Mouse (Mus musculus): ENCODE results near the gene Sf1. TPM values are rescaled to one million over a fixed set of nuclear protein-coding genes. Genes with fewer than 3 reads are reported as not detected.

Gene Sf1
- polyA plus RNA-seq, 2 experiments: 57.4 to 57.9 TPM

DNA sequence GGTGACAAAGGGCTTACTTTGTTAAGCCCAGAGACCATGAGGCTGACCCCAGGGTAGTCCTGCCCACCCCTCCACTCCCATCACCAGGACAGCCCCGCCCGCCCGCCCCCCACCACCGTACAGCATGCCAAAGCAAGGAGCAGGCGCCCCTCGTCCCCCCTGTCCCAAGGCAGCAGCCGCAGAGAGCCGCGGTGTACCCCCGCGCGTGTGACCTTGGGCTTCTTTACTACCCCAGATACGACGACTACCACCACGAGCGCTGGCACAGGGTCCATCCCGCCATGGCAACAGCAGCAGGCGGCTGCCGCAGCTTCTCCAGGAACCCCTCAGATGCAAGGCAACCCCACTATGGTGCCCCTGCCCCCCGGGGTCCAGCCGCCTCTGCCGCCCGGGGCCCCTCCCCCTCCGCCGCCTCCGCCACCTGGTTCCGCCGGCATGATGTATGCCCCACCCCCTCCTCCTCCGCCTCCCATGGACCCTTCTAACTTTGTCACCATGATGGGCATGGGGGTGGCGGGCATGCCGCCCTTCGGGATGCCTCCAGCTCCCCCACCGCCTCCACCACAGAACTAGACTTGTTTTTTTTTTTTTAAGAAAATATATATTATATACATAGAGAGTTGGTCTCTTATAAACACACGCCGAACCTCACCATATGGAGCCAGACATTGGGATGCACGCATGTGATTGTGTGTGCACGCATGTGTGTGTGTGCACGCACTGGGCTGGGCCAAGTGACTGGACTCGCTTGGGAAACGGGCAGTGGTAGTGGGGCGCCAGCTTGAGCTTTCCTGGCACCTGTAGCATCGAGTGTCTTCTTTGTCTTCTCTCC lies 12.1 kb downstream of the Sf1 start:
- Histone ChIP-seq H3K4me3 (ENCODE audit: insufficient read depth in 1 of 2, low read depth in 2 of 2, low read length in 2 of 2) (no peak overlapping the region), H3K36me3 (replicated peaks; ENCODE audit: control insufficient read depth, insufficient read depth, low read depth) (peaks cover 81% of the 10 kb centered on the region), H3K4me2 (ENCODE audit: low read depth) (no peak overlapping the region), H3K9me3 (ENCODE audit: control insufficient read depth, low read length) (no peaks in the 10 kb centered on the region), H3K27me3 (ENCODE audit: control insufficient read depth, insufficient read depth, low read length) (no peaks in the 10 kb centered on the region), H3K4me1 (replicated peaks; ENCODE audit: control insufficient read depth in 2 of 2, insufficient read depth in 2 of 2, low read length in 1 of 2) (no peaks in the 10 kb centered on the region), H3K27ac (no peak overlapping the region), H3K9ac (replicated peaks) (no peak overlapping the region)
- DNase-seq (ENCODE audit: low read depth in 3 of 3, low spot score in 3 of 3): no peak
- no peak for ATAC-seq (ENCODE audit: insufficient read depth)
- 93% methylated on average over 42 of the region's 42 CpGs for WGBS (ENCODE audit: insufficient replicate concordance)
- TF ChIP-seq EP300 (IDR thresholded peaks at IDR 0.05; ENCODE audit: low read depth) (no peak), CTCF (IDR thresholded peaks at IDR 0.05; ENCODE audit: low read depth) (no peak)

DNA sequence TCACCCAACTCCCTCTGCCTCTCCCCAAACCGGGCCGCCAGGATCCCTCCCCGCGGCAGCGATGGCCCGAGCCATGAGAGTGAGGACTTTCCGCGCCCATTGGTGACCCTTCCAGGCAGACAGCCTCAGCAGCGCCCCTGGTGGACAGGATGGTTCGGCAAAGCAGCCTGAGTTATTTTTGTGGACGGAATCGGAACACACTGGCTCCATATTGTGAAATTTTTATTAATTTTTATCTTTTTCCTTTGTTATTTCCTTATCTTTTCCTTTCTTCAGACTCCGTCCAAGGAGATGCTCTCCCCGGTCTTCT lies 12.7 kb downstream of the Sf1 start:
- H3K27ac ChIP-seq: no peak overlapping the region
- WGBS (ENCODE audit: insufficient replicate concordance): 80% methylated on average over 14 of the region's 14 CpGs
- no peak for DNase-seq (ENCODE audit: low read depth in 3 of 3, low spot score in 3 of 3)
- peaks cover 75% of the 10 kb centered on the region for H3K36me3 ChIP-seq (replicated peaks; ENCODE audit: control insufficient read depth, insufficient read depth, low read depth)
- no peak overlapping the region for H3K4me2 ChIP-seq (ENCODE audit: low read depth)
- no peak overlapping the region for H3K9ac ChIP-seq (replicated peaks)
- H3K4me1 ChIP-seq (replicated peaks; ENCODE audit: control insufficient read depth in 2 of 2, insufficient read depth in 2 of 2, low read length in 1 of 2): no peaks in the 10 kb centered on the region
- no peak overlapping the region for H3K4me3 ChIP-seq (ENCODE audit: insufficient read depth in 1 of 2, low read depth in 2 of 2, low read length in 2 of 2)
- no peak for ATAC-seq (ENCODE audit: insufficient read depth)
- TF ChIP-seq EP300 (IDR thresholded peaks at IDR 0.05; ENCODE audit: low read depth): no peak
- TF ChIP-seq CTCF (IDR thresholded peaks at IDR 0.05; ENCODE audit: low read depth): peak; percentile 86
- H3K27me3 ChIP-seq (ENCODE audit: control insufficient read depth, insufficient read depth, low read length): no peaks in the 10 kb centered on the region
- H3K9me3 ChIP-seq (ENCODE audit: control insufficient read depth, low read length): no peaks in the 10 kb centered on the region

DNA sequence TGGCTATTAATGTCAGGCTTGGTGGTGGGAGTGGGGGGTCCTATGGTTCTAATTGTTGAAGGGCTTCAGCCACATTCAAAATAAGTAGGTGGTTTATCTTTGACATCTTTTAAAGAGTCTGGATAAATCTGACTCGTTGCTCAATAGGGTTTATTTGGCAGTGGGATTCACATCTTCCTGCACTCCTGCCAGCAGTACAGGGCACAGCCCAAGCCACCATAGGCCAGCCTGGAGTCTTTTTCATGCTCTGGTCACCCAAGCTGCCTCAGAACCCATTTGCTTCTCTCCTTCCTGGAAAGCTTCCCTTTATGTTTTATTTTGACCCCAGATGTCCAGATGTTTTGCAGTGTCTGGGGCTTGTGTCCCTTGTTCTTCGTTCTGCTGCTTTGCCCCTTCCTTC lies 13.2 kb downstream of the Sf1 start:
- ATAC-seq (ENCODE audit: insufficient read depth): no peak
- 72% methylated on average over 2 of the region's 2 CpGs for WGBS (ENCODE audit: insufficient replicate concordance)

DNA sequence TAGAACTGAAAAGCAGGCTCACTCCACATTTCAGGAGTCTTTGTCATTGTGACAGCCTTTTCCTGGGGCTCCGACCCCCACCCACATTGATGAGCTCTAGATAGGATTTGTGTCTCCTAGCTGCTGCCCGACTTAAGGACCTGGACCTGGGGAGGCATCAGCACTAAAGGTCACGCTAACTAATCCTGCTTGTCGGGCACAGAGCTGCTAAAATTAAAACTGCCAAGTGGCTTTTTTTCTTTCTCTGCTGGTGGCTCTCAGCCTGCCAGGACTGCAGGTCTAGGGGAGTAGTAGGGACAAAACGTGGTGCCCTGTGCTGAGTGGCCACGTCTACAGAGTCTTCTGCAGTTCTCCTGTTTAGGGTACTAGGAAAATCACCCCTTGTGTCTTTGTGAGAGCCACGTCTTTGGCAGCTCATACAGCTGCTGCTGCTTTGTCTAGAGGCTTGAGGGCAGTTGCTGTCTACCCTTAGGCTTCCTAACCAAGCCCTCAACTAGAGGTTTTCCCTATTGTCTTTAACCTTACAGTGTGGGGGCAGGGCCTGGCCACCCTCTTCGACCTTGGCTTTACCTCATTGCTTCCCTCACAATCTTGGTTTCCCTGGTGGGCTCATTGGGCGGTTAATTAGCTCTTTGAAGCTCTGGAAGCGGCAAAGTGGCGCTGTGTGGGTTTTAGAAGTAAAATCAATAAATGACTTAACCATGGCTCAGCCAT lies 14.0 kb downstream of the Sf1 start:
- H3K36me3 ChIP-seq (replicated peaks; ENCODE audit: control insufficient read depth, insufficient read depth, low read depth): peaks cover 62% of the 10 kb centered on the region
- H3K9ac ChIP-seq (replicated peaks): no peak overlapping the region
- no peak overlapping the region for H3K27ac ChIP-seq
- no peaks in the 10 kb centered on the region for H3K27me3 ChIP-seq (ENCODE audit: control insufficient read depth, insufficient read depth, low read length)
- WGBS (ENCODE audit: insufficient replicate concordance): 81% methylated on average over 11 of the region's 11 CpGs
- H3K9me3 ChIP-seq (ENCODE audit: control insufficient read depth, low read length): no peaks in the 10 kb centered on the region
- ATAC-seq (ENCODE audit: insufficient read depth) (no peak), DNase-seq (ENCODE audit: low read depth in 3 of 3, low spot score in 3 of 3) (no peak)
- no peak overlapping the region for H3K4me2 ChIP-seq (ENCODE audit: low read depth)
- TF ChIP-seq CTCF (IDR thresholded peaks at IDR 0.05; ENCODE audit: low read depth): no peak
- no peak for TF ChIP-seq EP300 (IDR thresholded peaks at IDR 0.05; ENCODE audit: low read depth)
- H3K4me3 ChIP-seq (ENCODE audit: insufficient read depth in 1 of 2, low read depth in 2 of 2, low read length in 2 of 2): no peak overlapping the region
- no peaks in the 10 kb centered on the region for H3K4me1 ChIP-seq (replicated peaks; ENCODE audit: control insufficient read depth in 2 of 2, insufficient read depth in 2 of 2, low read length in 1 of 2)

More for the DNA sequence above, 13.2 kb downstream of the Sf1 start:
- Histone ChIP-seq H3K4me1 (replicated peaks; ENCODE audit: control insufficient read depth in 2 of 2, insufficient read depth in 2 of 2, low read length in 1 of 2) (no peaks in the 10 kb centered on the region), H3K4me3 (ENCODE audit: insufficient read depth in 1 of 2, low read depth in 2 of 2, low read length in 2 of 2) (no peak overlapping the region), H3K27ac (no peak overlapping the region), H3K27me3 (ENCODE audit: control insufficient read depth, insufficient read depth, low read length) (no peaks in the 10 kb centered on the region), H3K4me2 (ENCODE audit: low read depth) (no peak overlapping the region), H3K36me3 (replicated peaks; ENCODE audit: control insufficient read depth, insufficient read depth, low read depth) (peaks cover 71% of the 10 kb centered on the region), H3K9me3 (ENCODE audit: control insufficient read depth, low read length) (no peaks in the 10 kb centered on the region), H3K9ac (replicated peaks) (no peak overlapping the region)
- no peak for DNase-seq (ENCODE audit: low read depth in 3 of 3, low spot score in 3 of 3)
- TF ChIP-seq EP300 (IDR thresholded peaks at IDR 0.05; ENCODE audit: low read depth): no peak

DNA sequence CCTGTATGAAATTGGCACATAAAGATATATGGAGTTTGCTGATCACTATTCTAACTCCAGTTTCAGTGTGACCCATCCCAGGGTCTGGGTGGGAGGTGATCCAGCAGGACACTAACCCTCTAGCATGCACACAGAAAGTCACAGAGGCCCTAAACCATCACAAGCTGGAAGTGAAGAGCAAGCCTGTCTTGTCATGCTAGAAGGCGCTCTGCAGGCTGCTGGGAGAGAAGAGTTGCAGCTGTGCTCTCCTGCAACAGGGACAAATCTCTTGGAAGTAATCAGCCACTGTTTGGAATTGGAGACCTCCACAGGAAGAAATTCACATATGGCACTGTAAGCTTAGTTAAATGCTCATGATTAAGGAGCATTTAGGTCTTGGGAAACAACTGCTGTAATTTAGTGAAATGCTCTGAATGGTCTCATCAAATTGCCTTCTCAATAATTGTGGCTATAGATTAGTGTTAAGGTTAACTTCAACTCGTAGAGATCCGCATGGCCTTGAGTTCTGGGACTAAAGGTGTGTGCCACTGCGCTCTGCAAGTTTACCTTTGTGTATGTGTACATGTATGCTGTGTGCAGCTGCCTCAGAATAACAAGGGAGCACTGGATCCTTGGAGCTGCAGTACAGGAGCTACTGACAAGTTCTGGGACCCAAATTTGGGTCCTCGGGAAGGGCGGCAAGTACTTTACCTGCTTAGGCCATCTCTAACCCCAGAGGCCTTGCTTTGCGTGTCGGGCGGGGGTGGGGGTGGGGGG lies 17.1 kb downstream of the Sf1 start:
- Histone ChIP-seq H3K4me2 (ENCODE audit: low read depth) (no peak overlapping the region), H3K9ac (replicated peaks) (no peak overlapping the region), H3K27me3 (ENCODE audit: control insufficient read depth, insufficient read depth, low read length) (no peaks in the 10 kb centered on the region), H3K4me1 (replicated peaks; ENCODE audit: control insufficient read depth in 2 of 2, insufficient read depth in 2 of 2, low read length in 1 of 2) (peaks cover 0 to 4% of the 10 kb centered on the region in 2 experiments; a peak in 2 of 4 replicates), H3K4me3 (ENCODE audit: insufficient read depth in 1 of 2, low read depth in 2 of 2, low read length in 2 of 2) (no peak overlapping the region), H3K27ac (no peak overlapping the region), H3K9me3 (ENCODE audit: control insufficient read depth, low read length) (no peaks in the 10 kb centered on the region), H3K36me3 (replicated peaks; ENCODE audit: control insufficient read depth, insufficient read depth, low read depth) (peaks cover 32% of the 10 kb centered on the region)
- TF ChIP-seq CTCF (IDR thresholded peaks at IDR 0.05; ENCODE audit: low read depth): no peak
- TF ChIP-seq EP300 (IDR thresholded peaks at IDR 0.05; ENCODE audit: low read depth): no peak
- no peak for ATAC-seq (ENCODE audit: insufficient read depth)
- 89% methylated on average over 9 of the region's 9 CpGs for WGBS (ENCODE audit: insufficient replicate concordance)
- DNase-seq (ENCODE audit: low read depth in 3 of 3, low spot score in 3 of 3): no peak

All from liver, embryonic 14.5 days (tissue).